Mouse (Mus musculus) MEL (cell line): ENCODE measurements around the gene Tifab. TPM values are rescaled to one million over a fixed set of nuclear protein-coding genes. Genes with fewer than 3 reads are reported as not detected.

Source experiments
- DNase-seq: peaks from one replicate; pipeline ENCODE4 v3.0.0; 2011; ENCODE audit warnings: low read depth, low spot score
- H3K27ac ChIP-seq: 2 replicates; pipeline ENCODE4 v1.5.1; 2012; ENCODE audit warnings: low read depth, mild to moderate bottlenecking, control low read depth, low read length, moderate library complexity; ENCODE audit not compliant: control insufficient read depth
- H3K27me3 ChIP-seq, 2 experiments: fragments of 150-350 bp in 1 of 2; sonication (generic) in 1 of 2; 2 replicates each; pipeline ENCODE4 v1.6.1; 2012; ENCODE audit warnings: low read length in 2 of 2, mild to moderate bottlenecking in 2 of 2, improper control_type of control experiment in 1 of 2, moderate library complexity in 1 of 2; ENCODE audit not compliant: insufficient read depth in 2 of 2, control insufficient read depth in 1 of 2
- H3K36me3 ChIP-seq, 2 experiments: 2 replicates each; pipeline ENCODE4 v1.6.1; 2012 to 2014; ENCODE audit warnings: low read length in 2 of 2, improper control_type of control experiment in 1 of 2, inconsistent platforms in 1 of 2, mild to moderate bottlenecking in 1 of 2; ENCODE audit not compliant: insufficient read depth in 2 of 2, control insufficient read depth in 1 of 2
- H3K4me1 ChIP-seq, 2 experiments: fragments of 150-350 bp in 1 of 2; sonication (generic) in 1 of 2; 2 replicates each; pipeline ENCODE4 v1.6.1; 2012; ENCODE audit warnings: low read length in 2 of 2, improper control_type of control experiment in 1 of 2, mild to moderate bottlenecking in 1 of 2; ENCODE audit not compliant: insufficient read depth in 2 of 2, control insufficient read depth in 1 of 2
- H3K4me3 ChIP-seq, 2 experiments: fragments of 150-350 bp in 1 of 2; sonication (generic) in 1 of 2; 2 replicates each; pipeline ENCODE4 v1.5.1; 2012; ENCODE audit warnings: low read depth in 2 of 2, low read length in 2 of 2, mild to moderate bottlenecking in 2 of 2, moderate library complexity in 2 of 2, control low read depth in 1 of 2, improper control_type of control experiment in 1 of 2; ENCODE audit not compliant: control insufficient read depth in 1 of 2, insufficient read depth in 1 of 2
- H3K79me2 ChIP-seq: 2 replicates; pipeline ENCODE4 v1.6.1; 2012; ENCODE audit warnings: mild to moderate bottlenecking, low read length, moderate library complexity; ENCODE audit not compliant: control insufficient read depth, poor library complexity, insufficient read depth
- H3K9ac ChIP-seq: 2 replicates; pipeline ENCODE4 v1.6.1; 2012; ENCODE audit warnings: low read depth, mild to moderate bottlenecking, control low read depth, low read length, moderate library complexity; ENCODE audit not compliant: control insufficient read depth, poor library complexity, severe bottlenecking
- H3K9me3 ChIP-seq: fragments of 150-350 bp; sonication (generic); replicated peaks from 2 replicates; pipeline ENCODE4 v1.6.1; 2012; ENCODE audit warnings: mild to moderate bottlenecking, low read length, improper control_type of control experiment, moderate library complexity; ENCODE audit not compliant: insufficient read depth
- BHLHE40 ChIP-seq: IDR thresholded peaks from 2 replicates; pipeline ENCODE4 v1.6.1; 2012; ENCODE audit warnings: low read depth, mild to moderate bottlenecking, inconsistent platforms, low read length, improper control_type of control experiment, borderline replicate concordance
- CHD1 ChIP-seq: IDR thresholded peaks from 2 replicates; pipeline ENCODE4 v1.6.1; 2012; ENCODE audit warnings: low read depth, mild to moderate bottlenecking, inconsistent platforms, low read length, improper control_type of control experiment
- CTCF ChIP-seq, 3 experiments: IDR thresholded peaks in 2 of 3; conservative IDR thresholded peaks in 1 of 3; 2 replicates each; pipeline ENCODE4 v1.5.1; 2011 to 2012; ENCODE audit warnings: low read length in 3 of 3, low read depth in 2 of 3, mild to moderate bottlenecking in 2 of 3, improper control_type of control experiment in 1 of 3, inconsistent platforms in 1 of 3, mixed read lengths in 1 of 3, moderate library complexity in 1 of 3; ENCODE audit not compliant: control insufficient read depth in 1 of 3, insufficient read depth in 1 of 3, poor library complexity in 1 of 3, severe bottlenecking in 1 of 3
- GABPA ChIP-seq: IDR thresholded peaks from 2 replicates; pipeline ENCODE4 v1.6.1; 2012; ENCODE audit warnings: low read depth, mild to moderate bottlenecking, inconsistent platforms, low read length, improper control_type of control experiment, moderate library complexity
- GATA1 ChIP-seq: IDR thresholded peaks from 2 replicates; pipeline ENCODE4 v1.6.1; 2011; ENCODE audit warnings: low read depth, low read length, improper control_type of control experiment
- KAT2A ChIP-seq: conservative IDR thresholded peaks from 2 replicates; pipeline ENCODE4 v1.6.1; 2012; ENCODE audit warnings: low read depth, low read length, improper control_type of control experiment, inconsistent platforms
- MAFK ChIP-seq: IDR thresholded peaks from 2 replicates; pipeline ENCODE4 v1.6.1; 2011; ENCODE audit warnings: low read depth, mild to moderate bottlenecking, low read length, improper control_type of control experiment, borderline replicate concordance
- MAX ChIP-seq: IDR thresholded peaks from 2 replicates; pipeline ENCODE4 v1.6.1; 2011; ENCODE audit warnings: low read length, improper control_type of control experiment
- MAZ ChIP-seq: IDR thresholded peaks from 2 replicates; pipeline ENCODE4 v1.6.1; 2012; ENCODE audit warnings: low read depth, mild to moderate bottlenecking, inconsistent platforms, low read length, improper control_type of control experiment
- MXI1 ChIP-seq: IDR thresholded peaks from 2 replicates; pipeline ENCODE4 v1.6.1; 2011; ENCODE audit warnings: mild to moderate bottlenecking, low read depth, low read length, improper control_type of control experiment
- MYB ChIP-seq: IDR thresholded peaks from 2 replicates; pipeline ENCODE4 v1.6.1; 2011; ENCODE audit warnings: mild to moderate bottlenecking, low read depth, low read length, improper control_type of control experiment
- RCOR1 ChIP-seq: IDR thresholded peaks from 2 replicates; pipeline ENCODE4 v1.6.1; 2012; ENCODE audit warnings: low read depth, mild to moderate bottlenecking, inconsistent platforms, low read length, improper control_type of control experiment
- SIN3A ChIP-seq: IDR thresholded peaks from 2 replicates; pipeline ENCODE4 v1.6.1; 2012; ENCODE audit warnings: low read length, improper control_type of control experiment, inconsistent platforms
- TAL1 ChIP-seq: IDR thresholded peaks from 2 replicates; pipeline ENCODE4 v1.6.1; 2012; ENCODE audit warnings: mild to moderate bottlenecking, inconsistent platforms, low read length, moderate library complexity, mixed read lengths
- TBP ChIP-seq: IDR thresholded peaks from 2 replicates; pipeline ENCODE4 v1.8.0; 2011; ENCODE audit warnings: low read depth, low read length, improper control_type of control experiment
- TCF12 ChIP-seq: IDR thresholded peaks from 2 replicates; pipeline ENCODE4 v1.6.1; 2014; ENCODE audit warnings: low read depth, mild to moderate bottlenecking, inconsistent platforms, low read length, improper control_type of control experiment, moderate library complexity
- UBTF ChIP-seq: IDR thresholded peaks from 2 replicates; pipeline ENCODE4 v1.6.1; 2012; ENCODE audit warnings: low read depth, mild to moderate bottlenecking, inconsistent platforms, low read length, improper control_type of control experiment, moderate library complexity, borderline replicate concordance; ENCODE audit not compliant: insufficient read depth
- USF1 ChIP-seq: IDR thresholded peaks from 2 replicates; pipeline ENCODE4 v1.6.1; 2014; ENCODE audit warnings: low read depth, mild to moderate bottlenecking, inconsistent platforms, low read length, improper control_type of control experiment, moderate library complexity
- ZKSCAN1 ChIP-seq: IDR thresholded peaks from 2 replicates; pipeline ENCODE4 v1.6.1; 2012; ENCODE audit warnings: low read depth, mild to moderate bottlenecking, inconsistent platforms, low read length, improper control_type of control experiment, moderate library complexity
- ZNF384 ChIP-seq: IDR thresholded peaks from 2 replicates; pipeline ENCODE4 v1.6.1; 2012; ENCODE audit warnings: low read depth, mild to moderate bottlenecking, inconsistent platforms, low read length, improper control_type of control experiment
- polyA plus RNA-seq, 2 experiments: library from polyadenylated mRNA; stranded (reverse) in 1 of 2; unstranded in 1 of 2; fragments of >175 nt in 1 of 2; fragments of >200 nt in 1 of 2; gene quantifications; 2 replicates each; pipeline versions ENCODE4 v1.2.1 to v1.2.4; 2012; ENCODE audit warnings: low replicate concordance in 2 of 2, low read depth in 1 of 2; ENCODE audit not compliant: insufficient read length in 2 of 2, insufficient read depth in 1 of 2, missing spikeins in 1 of 2
- total RNA-seq: library from RNA; depleted of rRNA; stranded (reverse); fragments of 300-350 nt; gene quantifications from 2 replicates; pipeline ENCODE4 v1.2.3, GENCODE M21; 2012

Gene Tifab
- total and polyA plus RNA-seq, 3 experiments, result not detected

DNA sequence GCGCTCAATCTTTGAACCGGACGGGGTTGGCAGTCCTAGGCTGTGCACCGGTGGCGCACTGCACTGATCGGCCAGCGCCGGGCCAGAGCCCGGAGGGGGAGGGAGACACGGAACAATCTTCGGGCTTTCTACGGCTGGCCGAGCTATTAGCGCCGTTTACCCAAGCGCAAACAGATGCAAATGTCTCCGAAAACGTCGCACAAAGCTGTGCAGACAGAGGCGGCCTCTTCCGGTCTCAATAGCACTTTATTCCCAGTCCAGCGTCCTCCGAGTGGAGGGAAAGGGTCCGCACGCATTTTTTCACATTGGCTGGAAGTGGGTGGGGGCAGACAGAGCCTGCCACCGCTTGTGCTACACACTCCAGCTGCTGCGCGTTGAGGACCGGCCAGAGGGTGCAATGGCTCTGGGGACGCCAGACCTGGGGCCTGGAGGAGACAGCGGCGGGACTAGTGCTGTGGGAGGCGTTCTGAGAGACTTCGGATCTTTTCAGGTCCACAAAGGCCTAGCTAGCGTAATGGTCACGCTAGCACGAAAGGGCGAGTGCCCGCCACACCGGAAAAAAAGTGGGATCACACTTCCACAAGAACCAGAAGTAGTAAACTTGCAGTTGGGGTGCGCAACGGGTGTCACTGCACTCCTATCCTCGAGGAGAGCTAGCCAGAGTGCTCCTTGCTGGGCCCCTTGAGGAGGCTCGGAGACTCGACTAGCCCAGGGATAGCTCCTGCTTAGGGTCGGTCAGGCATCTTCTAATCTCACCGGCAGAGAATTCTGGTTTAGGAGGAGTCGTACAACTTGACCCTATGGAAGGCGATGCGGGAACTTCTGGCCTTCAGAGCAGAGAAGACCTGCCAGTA is 43.5 kb upstream of the Tifab start:
- Histone ChIP-seq H3K4me3 (no peak overlapping the region), H3K9me3 (no peaks in the 10 kb centered on the region), H3K27me3 (no peaks in the 10 kb centered on the region), H3K4me1 (no peaks in the 10 kb centered on the region), H3K9ac (no peak overlapping the region), H3K79me2 (no peaks in the 10 kb centered on the region), H3K36me3 (no peaks in the 10 kb centered on the region), H3K27ac (no peak overlapping the region)
- TF ChIP-seq ZNF384, result no peak
- DNase-seq, result no peak

DNA sequence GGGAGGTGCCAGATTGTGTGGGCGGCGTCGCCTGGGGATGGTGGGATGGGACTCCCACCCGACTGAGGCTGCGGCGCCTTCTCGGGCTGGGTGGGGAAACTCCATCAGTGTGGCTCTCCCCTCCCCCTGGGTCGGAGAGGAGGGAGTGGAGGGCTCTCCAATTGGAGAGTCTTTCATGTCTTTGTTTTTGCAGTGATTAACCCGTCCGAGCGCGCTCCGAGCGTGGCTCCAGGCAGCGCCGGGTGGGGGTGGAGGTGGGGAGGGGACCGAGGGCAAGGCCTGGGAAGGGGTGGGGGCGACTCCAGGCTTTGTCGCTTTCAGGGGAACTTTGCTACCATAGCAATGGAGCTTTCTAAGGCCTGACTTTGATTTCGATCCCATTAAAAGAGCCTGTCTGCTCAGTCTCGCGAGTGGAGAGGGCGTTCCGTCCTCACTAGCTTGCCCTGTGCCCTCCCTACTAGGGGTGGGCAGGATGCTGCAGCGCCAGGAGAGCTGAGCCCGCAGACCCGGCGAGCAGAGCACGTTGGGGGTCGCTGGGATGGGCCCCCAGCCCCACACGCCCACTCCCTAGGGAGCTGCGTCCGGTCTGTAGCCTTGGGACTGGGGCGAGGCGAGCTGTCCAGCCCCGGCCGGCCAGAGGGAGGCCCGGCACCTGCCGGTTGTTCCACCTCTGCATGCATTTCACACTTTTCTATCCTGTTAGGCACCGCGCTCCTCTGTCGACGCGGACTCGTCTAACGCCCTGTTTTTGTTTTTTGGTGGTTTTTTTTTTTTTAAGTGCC is 42.6 kb upstream of the Tifab start:
- no peak overlapping the region for H3K4me3 ChIP-seq
- TF ChIP-seq GATA1 (no peak), MYB (no peak), RCOR1 (no peak), KAT2A (no peak), MAFK (no peak), CHD1 (no peak), MAX (no peak), TCF12 (no peak), MXI1 (no peak), GABPA (no peak)
- no peaks in the 10 kb centered on the region for H3K27me3 ChIP-seq
- H3K9me3 ChIP-seq, result no peaks in the 10 kb centered on the region
- no peaks in the 10 kb centered on the region for H3K79me2 ChIP-seq
- no peaks in the 10 kb centered on the region for H3K4me1 ChIP-seq
- no peak overlapping the region for H3K9ac ChIP-seq
- DNase-seq, result no peak
- no peaks in the 10 kb centered on the region for H3K36me3 ChIP-seq
- H3K27ac ChIP-seq, result no peak overlapping the region

DNA sequence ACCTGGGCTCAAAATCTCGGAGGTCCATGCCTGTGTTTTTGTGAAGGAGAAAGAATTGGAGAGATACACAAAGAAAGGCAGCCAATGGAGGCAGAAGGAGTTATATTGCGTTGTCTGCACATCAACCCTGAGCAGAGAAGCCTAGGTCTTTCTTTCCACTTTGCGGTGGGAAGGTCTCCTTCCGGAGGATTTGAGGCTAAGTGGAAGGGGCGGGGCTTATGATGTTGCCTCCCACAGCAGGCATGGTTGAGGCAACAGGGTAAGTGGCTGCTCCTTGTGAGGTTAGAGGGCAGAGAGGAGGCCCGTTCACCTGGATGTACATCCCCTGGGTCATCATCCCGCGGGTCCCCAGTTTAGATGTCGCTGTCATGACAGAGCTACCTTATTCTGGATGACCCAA is 40.6 kb upstream of the Tifab start:
- Histone ChIP-seq H3K4me1 (no peaks in the 10 kb centered on the region), H3K27me3 (no peaks in the 10 kb centered on the region)

More for the DNA sequence above, 40.6 kb upstream of the Tifab start:
- DNase-seq, result no peak
- TF ChIP-seq USF1 (no peak), BHLHE40 (no peak), MAX (no peak), TAL1 (no peak), CTCF (IDR thresholded peaks at IDR 0.05 in 2 of 3, conservative IDR thresholded peaks at IDR 0.05 in 1 of 3; ENCODE audit: control insufficient read depth in 1 of 3, insufficient read depth in 1 of 3, low read depth in 2 of 3, low read length in 3 of 3, poor library complexity in 1 of 3, severe bottlenecking in 1 of 3) (no peak), TCF12 (no peak), KAT2A (no peak), TBP (no peak), CHD1 (no peak), SIN3A (no peak), MAZ (no peak), UBTF (no peak), ZKSCAN1 (no peak)
- TF ChIP-seq, all 39 proteins: peak for 0
- H3K9ac ChIP-seq, result no peak overlapping the region
- H3K79me2 ChIP-seq, result no peaks in the 10 kb centered on the region
- no peak overlapping the region for H3K27ac ChIP-seq
- no peaks in the 10 kb centered on the region for H3K36me3 ChIP-seq
- H3K4me3 ChIP-seq, result no peak overlapping the region
- H3K9me3 ChIP-seq, result no peaks in the 10 kb centered on the region
